Mouse (Mus musculus) T-cell, adult 2 months (primary cell): ENCODE measurements around the gene Pde4a.
"Not testable (repeated sequence)": the region's sequence is repeated elsewhere in the genome, so short reads cannot be mapped to it uniquely, and the experiment has no call there.

Experiments used
- DNase-seq: peaks from one replicate; pipeline ENCODE4 v3.0.0; 2022; ENCODE audit warnings: low spot score

Gene Pde4a

GRCm38 (mm10) chr9:21220490-21221382, 55.2 kb downstream of the Pde4a start:
- peak; percentile 89 for DNase-seq

- peak; percentile 67 for DNase-seq
These were observed 55.9 kb downstream of the Pde4a start for GRCm38 (mm10) chr9:21221383-21221929.

- DNase-seq = not testable (repeated sequence)
These were observed 58.0 kb downstream of the Pde4a start for GRCm38 (mm10) chr9:21223490-21223889.

GRCm38 (mm10) chr9:21223906-21224305, 58.4 kb downstream of the Pde4a start:
- DNase-seq = no peak

GRCm38 (mm10) chr9:21224576-21225414, 59.3 kb downstream of the Pde4a start:
- no peak for DNase-seq

- DNase-seq = no peak
These were observed 59.9 kb downstream of the Pde4a start for GRCm38 (mm10) chr9:21225415-21225758.

- DNase-seq = no peak
These were observed 61.8 kb downstream of the Pde4a start for GRCm38 (mm10) chr9:21227342-21227741.

- no peak for DNase-seq
These were observed 66.0 kb downstream of the Pde4a start for GRCm38 (mm10) chr9:21231551-21231950.

- no peak for DNase-seq
These were observed 67.4 kb downstream of the Pde4a start for GRCm38 (mm10) chr9:21232867-21233266.

GRCm38 (mm10) chr9:21233366-21233765, 67.9 kb downstream of the Pde4a start:
- DNase-seq = no peak

GRCm38 (mm10) chr9:21233805-21234204, 68.3 kb downstream of the Pde4a start:
- DNase-seq = no peak

GRCm38 (mm10) chr9:21235341-21235740, 69.8 kb downstream of the Pde4a start:
- DNase-seq = peak; percentile 41

GRCm38 (mm10) chr9:21236991-21237367, 71.5 kb downstream of the Pde4a start:
- no peak for DNase-seq

- DNase-seq = peak; percentile 41
These were observed 72.0 kb downstream of the Pde4a start for GRCm38 (mm10) chr9:21237368-21238003.

- no peak for DNase-seq
These were observed 72.7 kb downstream of the Pde4a start for GRCm38 (mm10) chr9:21238004-21238732.

GRCm38 (mm10) chr9:21238733-21239464, 73.4 kb downstream of the Pde4a start, which contains the start of gene Keap1:
Gene Keap1 (minus strand): TSS chr9:21239361.
- peak; percentile 75 for DNase-seq

GRCm38 (mm10) chr9:21239465-21239848, 73.9 kb downstream of the Pde4a start:
- no peak for DNase-seq

GRCm38 (mm10) chr9:21241343-21241742, 75.8 kb downstream of the Pde4a start:
- peak; percentile 79 for DNase-seq

GRCm38 (mm10) chr9:21243826-21244427, 78.4 kb downstream of the Pde4a start:
- DNase-seq = no peak

- DNase-seq = peak; percentile 20
These were observed 79.1 kb downstream of the Pde4a start for GRCm38 (mm10) chr9:21244428-21245112.
